Mouse (Mus musculus) B cell, adult 67 days (primary cell): ENCODE results near the gene P3h4. TPM values are rescaled to one million over a fixed set of nuclear protein-coding genes. Genes with fewer than 3 reads are reported as not detected.

Source experiments
- total RNA-seq, 2 experiments: library from RNA; stranded (reverse); gene quantifications; 4 replicates each; pipeline ENCODE4 v1.2.4; 2023

Gene P3h4
- total RNA-seq = not detected

DNA sequence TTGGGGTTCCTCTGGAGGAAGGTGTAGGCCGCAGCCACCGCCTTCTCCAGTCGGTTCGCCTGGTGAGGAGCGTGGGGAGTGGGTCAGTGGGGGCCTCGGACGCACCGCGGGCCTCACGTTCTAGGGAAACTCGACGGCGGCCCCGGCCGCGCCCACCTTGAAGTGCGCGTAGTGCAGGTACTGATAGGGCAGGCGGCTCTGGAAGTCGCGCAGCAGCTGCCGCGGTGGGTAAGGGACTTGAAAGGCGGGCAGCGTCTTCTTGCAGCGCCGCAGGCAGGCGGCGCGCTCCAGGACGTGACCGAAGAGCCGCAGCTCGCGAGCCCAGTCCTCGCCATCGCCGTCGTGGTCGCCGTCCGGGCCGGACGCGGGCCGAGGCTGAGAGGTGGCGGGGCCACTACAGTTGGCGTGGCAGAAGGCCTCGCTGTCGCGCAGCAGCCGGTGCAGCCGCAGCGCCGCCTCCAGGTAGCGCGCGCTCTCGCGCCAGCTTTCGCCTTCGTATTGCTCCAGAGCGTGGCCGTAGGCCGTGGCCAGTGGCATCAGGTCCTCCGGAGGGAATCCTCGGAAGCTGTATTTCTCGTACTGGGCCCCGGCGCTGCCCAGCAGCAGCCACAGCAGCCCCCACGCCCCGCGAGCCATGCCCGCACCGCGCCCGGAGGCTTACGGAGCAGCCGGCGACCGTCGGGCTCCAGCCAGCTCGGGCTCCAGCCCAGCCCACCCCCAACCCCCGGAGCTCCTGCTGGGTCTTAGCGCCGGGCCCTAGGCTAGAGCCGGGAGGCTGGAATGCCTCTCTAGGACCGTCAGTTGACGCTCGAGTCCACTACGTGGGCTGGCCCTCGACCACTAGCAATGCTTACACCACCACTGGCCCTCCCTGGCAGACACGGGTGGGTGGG, at the start of gene P3h4:
Gene P3h4, minus strand, starts transcription at position 816 of the 893 bp plus-strand sequence.

DNA sequence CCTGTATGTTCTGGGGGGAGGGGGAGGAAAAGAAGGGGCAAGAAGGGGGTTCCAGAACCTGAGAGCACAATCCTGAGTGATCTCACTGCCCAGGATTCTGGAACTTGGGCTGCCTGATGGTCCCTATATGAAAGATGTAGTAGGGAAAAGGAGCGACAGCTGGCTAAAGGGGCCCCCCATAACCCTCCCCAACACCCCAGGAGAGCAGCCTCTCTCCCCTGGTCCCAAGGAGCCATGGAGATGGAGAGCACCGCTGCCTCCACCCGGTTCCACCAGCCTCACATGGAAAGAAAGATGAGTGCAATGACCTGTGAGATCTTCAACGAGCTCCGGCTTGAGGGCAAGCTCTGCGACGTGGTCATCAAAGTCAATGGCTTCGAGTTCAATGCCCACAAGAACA, 27.2 kb upstream of the P3h4 start, which contains the start of the genes Nt5c3b and Klhl10:
Gene Nt5c3b, minus strand, starts transcription at position 12 of the 400 bp plus-strand sequence.
Gene Klhl10, plus strand, starts transcription at position 121 of the 400 bp plus-strand sequence.

DNA sequence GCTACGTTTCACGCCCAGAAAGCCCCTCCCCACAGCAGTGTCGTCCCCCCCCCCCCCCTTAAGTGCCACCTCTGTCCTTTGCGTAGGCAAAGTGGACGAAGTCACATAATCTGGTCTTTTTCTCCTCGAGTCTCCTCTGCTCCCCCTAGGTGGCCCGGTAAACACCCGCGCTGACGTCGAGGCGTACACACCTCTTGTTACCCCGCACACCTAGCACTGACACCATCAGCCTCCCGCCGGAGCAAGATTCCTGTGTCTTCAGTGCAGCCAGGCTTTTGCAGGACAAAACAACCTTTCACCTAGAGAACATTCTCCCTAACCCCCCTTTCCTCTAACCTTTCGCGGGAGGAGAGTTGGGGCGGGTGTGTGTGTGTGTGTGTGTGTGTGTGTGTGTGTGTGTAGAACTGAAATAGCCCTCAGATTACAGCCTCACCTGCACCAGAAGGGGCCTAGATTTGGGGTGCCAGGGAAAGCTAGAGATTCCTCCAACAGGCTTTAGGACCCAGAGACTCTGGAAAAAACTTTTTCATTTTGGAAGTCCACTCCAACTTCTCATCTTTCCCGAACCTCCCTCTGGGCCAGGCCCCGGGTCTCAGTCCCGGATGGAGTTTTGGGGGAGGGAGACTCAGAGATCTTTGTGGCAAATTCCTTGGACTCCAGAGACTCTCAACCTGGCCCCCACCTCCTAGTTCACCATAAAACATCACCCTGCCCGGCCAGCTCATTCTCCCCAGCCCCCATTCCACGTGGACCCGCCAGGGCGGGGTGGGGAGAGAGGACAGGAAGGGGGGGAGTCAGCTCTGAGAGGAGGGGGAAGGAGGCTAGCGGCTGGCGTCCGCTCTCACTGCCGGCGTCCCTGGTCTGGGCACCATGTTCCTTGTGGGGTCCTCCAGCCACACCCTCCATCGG, 532 bp upstream of the P3h4 start, which contains the start of gene Fkbp10:
Gene Fkbp10, plus strand, starts transcription at position 784 of the 909 bp plus-strand sequence.

DNA sequence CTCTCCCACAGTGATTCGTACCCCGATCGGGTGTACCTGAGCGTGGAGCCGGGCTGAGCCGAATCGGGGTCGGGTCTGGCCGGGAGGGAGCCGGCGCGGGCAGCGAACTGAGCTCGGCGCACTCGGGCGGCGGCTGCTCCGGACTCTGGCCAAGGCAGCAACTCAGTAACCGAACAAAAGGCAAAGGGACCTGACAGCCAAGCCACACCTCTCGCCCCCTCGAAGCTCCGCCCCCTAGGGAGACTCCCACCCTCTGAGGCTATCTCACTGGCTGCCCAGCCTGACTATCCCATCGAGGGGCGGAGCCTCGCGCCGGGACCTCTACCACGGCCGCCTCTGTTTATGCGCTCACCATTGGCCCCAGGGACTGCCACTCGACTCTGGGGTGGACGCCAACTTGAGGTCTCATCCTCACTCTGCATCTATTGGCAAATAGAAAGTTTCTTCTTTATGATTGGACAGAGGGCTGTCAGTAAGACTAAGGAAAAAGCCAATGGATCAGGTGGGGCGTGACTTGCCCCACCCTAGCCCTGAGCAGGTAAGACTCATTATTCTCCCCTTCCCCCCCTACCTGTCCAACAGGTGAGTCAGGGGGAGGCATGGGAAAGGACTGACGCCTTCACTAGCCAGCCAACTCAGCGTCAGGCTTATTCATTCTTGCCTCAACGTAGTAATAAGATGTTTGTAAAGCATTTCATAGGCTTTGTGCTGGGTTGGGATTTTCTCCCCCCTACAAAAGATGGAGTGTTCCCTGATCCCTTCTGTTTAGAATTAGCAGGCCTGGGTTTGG, 16.8 kb downstream of the P3h4 start, which contains the start of gene Jup:
Gene Jup, minus strand, starts transcription at position 164 of the 790 bp plus-strand sequence.

Other genes with a start within 250 kb of the P3h4 start
- not detected for gene Krt9, start 221.6 kb downstream of the P3h4 start, total RNA-seq
- not detected for gene Krt14, start 207.3 kb downstream of the P3h4 start, total RNA-seq
- not detected for gene Krt16, start 165.9 kb downstream of the P3h4 start, total RNA-seq
- not detected for gene Krt17, start 153.8 kb downstream of the P3h4 start, total RNA-seq
- gene Krt42, start 145.0 kb downstream of the P3h4 start, total RNA-seq = not detected
- gene Eif1, start 95.0 kb downstream of the P3h4 start, total RNA-seq = 1,000 to 10,000 TPM; 2,050 to 2,242 TPM
- not detected for gene Gast, start 80.4 kb downstream of the P3h4 start, total RNA-seq
- 1 to 10 TPM; 1.6 to 2.4 TPM for gene Hap1, start 58.7 kb downstream of the P3h4 start, total RNA-seq
- 10 to 100 TPM; 13.3 to 14.9 TPM for gene Jup, start 17.1 kb downstream of the P3h4 start, total RNA-seq
- not detected for gene Fkbp10, start 861 bp upstream of the P3h4 start, total RNA-seq
- 10 to 100 TPM; 61.1 to 67.3 TPM for gene Nt5c3b, start 27.0 kb upstream of the P3h4 start, total RNA-seq
- 1 to 10 TPM; 2.2 to 2.8 TPM for gene Klhl10, start 27.1 kb upstream of the P3h4 start, total RNA-seq
- gene Klhl11, start 57.9 kb upstream of the P3h4 start, total RNA-seq = 10 to 100 TPM; 26.9 to 29.7 TPM
- gene Acly, start 113.2 kb upstream of the P3h4 start, total RNA-seq = 100 to 1,000 TPM; 147 to 175 TPM
- 1 to 10 TPM in 1 of 2 experiments, under 1 TPM in 1; 0.49 to 1.1 TPM for gene Ttc25, start 130.8 kb upstream of the P3h4 start, total RNA-seq
- 100 to 1,000 TPM; 194 to 195 TPM for gene Cnp, start 160.1 kb upstream of the P3h4 start, total RNA-seq
- 10 to 100 TPM; 26.7 to 31.0 TPM for gene Nkiras2, start 204.4 kb upstream of the P3h4 start, total RNA-seq
- 100 to 1,000 TPM; 510 to 568 TPM for gene Dnajc7, start 205.3 kb upstream of the P3h4 start, total RNA-seq